Mouse (Mus musculus): ENCODE measurements around the gene Pitpnc1.

- TF ChIP-seq CTCF (IDR thresholded peaks at IDR 0.05; ENCODE audit: low read depth, low read length): no peak
- TF ChIP-seq POLR2A (IDR thresholded peaks at IDR 0.05; ENCODE audit: extremely low read depth, insufficient read depth, low read length): no peak
These were observed 68.5 kb downstream of the Pitpnc1 start for GRCm38 (mm10) chr11:107401839-107402590.
